Mouse (Mus musculus): ENCODE measurements around the gene Nmnat2. TPM values are rescaled to one million over a fixed set of nuclear protein-coding genes. Genes with fewer than 3 reads are reported as not detected.

Gene Nmnat2
- polyA plus RNA-seq, 1 experiment from 2014 or later: 3.8 TPM

DNA sequence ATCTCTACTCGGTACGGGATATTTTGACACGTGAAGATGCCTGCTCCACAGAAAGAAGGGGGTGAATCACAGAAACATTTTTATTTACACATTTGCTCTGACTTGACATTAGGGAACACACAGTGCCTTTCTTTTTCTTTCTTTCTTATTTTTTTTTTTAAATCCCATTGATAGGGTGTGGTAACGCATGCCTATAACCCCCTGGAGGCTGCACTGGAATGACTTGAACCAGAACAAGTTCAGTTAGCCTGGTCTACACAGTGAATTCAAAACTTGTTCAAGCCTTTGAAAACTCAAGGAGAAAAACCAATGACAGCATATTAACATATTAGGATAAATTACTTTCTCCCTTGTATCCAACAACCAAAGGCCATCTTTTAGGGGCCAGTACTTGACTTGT is 204.3 kb downstream of the Nmnat2 start:
- no peaks in the 10 kb centered on the region for H3K4me1 ChIP-seq (replicated peaks; ENCODE audit: control insufficient read depth, insufficient read depth, low read length)
- no peak overlapping the region for H3K4me2 ChIP-seq (ENCODE audit: low read depth, low read length)
- no peaks in the 10 kb centered on the region for H3K27me3 ChIP-seq (ENCODE audit: control insufficient read depth, insufficient read depth, low read depth, low read length)
- H3K4me3 ChIP-seq (ENCODE audit: low read length): no peak overlapping the region
- H3K36me3 ChIP-seq (ENCODE audit: control insufficient read depth, insufficient read depth, low read length): no peaks in the 10 kb centered on the region
- 93% methylated on average over 4 of the region's 4 CpGs for WGBS
- no peak overlapping the region for H3K27ac ChIP-seq (ENCODE audit: low read length)
- no peak overlapping the region for H3K9ac ChIP-seq (ENCODE audit: low read length)
- H3K9me3 ChIP-seq (ENCODE audit: control insufficient read depth, low read length): no peaks in the 10 kb centered on the region
- ATAC-seq (ENCODE audit: low read depth): no peak

DNA sequence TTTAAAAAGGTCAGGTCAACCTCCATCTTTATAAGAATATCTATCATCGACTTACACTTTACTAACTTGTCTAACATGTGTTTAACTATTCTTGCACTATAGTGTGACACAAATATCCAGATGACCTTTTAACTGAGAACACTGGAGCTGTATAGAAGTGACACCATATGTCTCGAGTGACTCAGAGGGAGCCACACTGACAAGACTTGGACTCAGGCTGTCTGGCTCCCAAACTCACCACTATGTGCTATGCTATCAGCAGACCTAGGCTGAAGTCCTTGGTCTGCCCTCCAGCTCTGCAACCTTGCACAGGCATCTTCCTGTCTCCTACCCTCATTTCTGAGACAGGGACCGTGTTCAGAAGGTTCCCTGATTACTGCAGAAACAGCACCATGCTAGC is 209.0 kb downstream of the Nmnat2 start:
- WGBS: 50% methylated on average over 3 of the region's 3 CpGs
- H3K27me3 ChIP-seq (ENCODE audit: control insufficient read depth, insufficient read depth, low read depth, low read length): no peaks in the 10 kb centered on the region
- H3K4me1 ChIP-seq (replicated peaks; ENCODE audit: control insufficient read depth, insufficient read depth, low read length): no peaks in the 10 kb centered on the region
- ATAC-seq (ENCODE audit: low read depth): no peak
- H3K4me2 ChIP-seq (ENCODE audit: low read depth, low read length): no peak overlapping the region
- H3K9me3 ChIP-seq (ENCODE audit: control insufficient read depth, low read length): no peaks in the 10 kb centered on the region
- H3K9ac ChIP-seq (ENCODE audit: low read length): no peak overlapping the region
- H3K27ac ChIP-seq (ENCODE audit: low read length): no peak overlapping the region
- H3K36me3 ChIP-seq (ENCODE audit: control insufficient read depth, insufficient read depth, low read length): no peaks in the 10 kb centered on the region
- H3K4me3 ChIP-seq (ENCODE audit: low read length): no peak overlapping the region

DNA sequence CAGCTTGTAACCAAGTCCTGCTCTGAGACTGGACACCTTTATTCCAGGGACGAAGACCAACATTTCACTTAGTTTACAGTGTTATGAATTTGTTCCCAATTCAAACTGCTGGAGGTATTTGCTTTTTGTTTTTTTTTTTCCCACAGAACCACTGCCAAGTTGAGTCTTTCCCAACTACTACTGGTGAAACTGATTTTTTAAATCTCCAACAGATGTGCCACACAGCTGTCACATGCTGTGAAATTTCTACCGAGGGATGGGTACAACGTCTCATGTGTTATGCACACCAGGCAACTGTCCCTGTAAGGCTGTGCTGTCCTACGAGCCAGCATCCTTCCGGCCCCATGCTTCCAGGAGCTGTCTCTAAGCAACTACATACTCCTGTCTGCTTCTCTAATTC is 213.5 kb downstream of the Nmnat2 start:
- Histone ChIP-seq H3K9me3 (ENCODE audit: control insufficient read depth, low read length) (no peaks in the 10 kb centered on the region), H3K27me3 (ENCODE audit: control insufficient read depth, insufficient read depth, low read depth, low read length) (no peaks in the 10 kb centered on the region), H3K36me3 (ENCODE audit: control insufficient read depth, insufficient read depth, low read length) (no peaks in the 10 kb centered on the region), H3K4me2 (ENCODE audit: low read depth, low read length) (no peak overlapping the region), H3K27ac (ENCODE audit: low read length) (no peak overlapping the region), H3K4me1 (replicated peaks; ENCODE audit: control insufficient read depth, insufficient read depth, low read length) (peaks cover 15% of the 10 kb centered on the region), H3K4me3 (ENCODE audit: low read length) (no peak overlapping the region), H3K9ac (ENCODE audit: low read length) (no peak overlapping the region)
- no peak for ATAC-seq (ENCODE audit: low read depth)
- WGBS: 60% methylated on average over 5 of the region's 5 CpGs

Other genes starting within 250 kb of the Nmnat2 start
- gene Apobec4, start 204.4 kb upstream of the Nmnat2 start, polyA plus RNA-seq (2015; fragmentation: Nextera tagmentation; extraction: Ambion mirVana): 0.25 and 0.39 TPM in 2 replicates
- 49.1 and 53.4 TPM in 2 replicates for gene Rgl1, start 188.6 kb upstream of the Nmnat2 start, polyA plus RNA-seq (2015; fragmentation: Nextera tagmentation; extraction: Ambion mirVana)
- gene Arpc5, start 188.5 kb upstream of the Nmnat2 start, polyA plus RNA-seq (2015; fragmentation: Nextera tagmentation; extraction: Ambion mirVana): 274 and 285 TPM in 2 replicates
- gene Ncf2, start 154.8 kb upstream of the Nmnat2 start, polyA plus RNA-seq (2015; fragmentation: Nextera tagmentation; extraction: Ambion mirVana): 5.5 and 5.9 TPM in 2 replicates
- gene Smg7, start 52.3 kb upstream of the Nmnat2 start, polyA plus RNA-seq (2015; fragmentation: Nextera tagmentation; extraction: Ambion mirVana): 26.7 and 27.8 TPM in 2 replicates
- gene Lamc2, start 231.5 kb downstream of the Nmnat2 start, polyA plus RNA-seq (2015; fragmentation: Nextera tagmentation; extraction: Ambion mirVana): 71.8 and 76.1 TPM in 2 replicates